Mouse (Mus musculus): Measurements from ENCODE around the gene Ovol1. TPM values are rescaled to one million over a fixed set of nuclear protein-coding genes. Genes with fewer than 3 reads are reported as not detected.

Ovol1 gene
- polyA plus RNA-seq, 1 experiment = not detected

GRCm38 (mm10) chr19:5512091-5513004 is 48.1 kb downstream of the Ovol1 start:
- Histone ChIP-seq H3K79me2 (ENCODE audit: control insufficient read depth, insufficient read depth) (no peaks in the 10 kb centered on the region), H3K4me3 (no peak overlapping the region), H3K27me3 (ENCODE audit: control insufficient read depth, insufficient read depth, insufficient read length) (no peaks in the 10 kb centered on the region), H3K36me3 (ENCODE audit: control insufficient read depth, insufficient read depth) (no peaks in the 10 kb centered on the region), H3ac (ENCODE audit: control insufficient read depth, insufficient read length) (no peak overlapping the region), H3K4me2 (ENCODE audit: low read depth) (peak overlapping the region; percentile 15)
- no peak for TF ChIP-seq MYOD1 (IDR thresholded peaks at IDR 0.05; ENCODE audit: control insufficient read depth in 1 of 3, insufficient read length in 2 of 3, low read depth in 2 of 3)
- no peak for TF ChIP-seq USF1 (IDR thresholded peaks at IDR 0.05; ENCODE audit: low read depth)
- no peak for TF ChIP-seq SRF (IDR thresholded peaks at IDR 0.05; ENCODE audit: control insufficient read depth, insufficient read length, low read depth)
- TF ChIP-seq CEBPB (IDR thresholded peaks at IDR 0.05; ENCODE audit: insufficient read depth, poor library complexity, severe bottlenecking) = no peak
- TF ChIP-seq TCF3 (IDR thresholded peaks at IDR 0.05; ENCODE audit: insufficient read length, low read depth) = no peak
- no peak for TF ChIP-seq TCF12 (IDR thresholded peaks at IDR 0.05; ENCODE audit: insufficient read depth, poor library complexity, severe bottlenecking)
- no peak for TF ChIP-seq POLR2A (IDR thresholded peaks at IDR 0.05; ENCODE audit: insufficient read length, low read depth)
- TF ChIP-seq MYOG (IDR thresholded peaks at IDR 0.05; ENCODE audit: control insufficient read depth in 1 of 3, insufficient read depth in 1 of 3, insufficient read length in 2 of 3, low read depth in 2 of 3) = no peak
- no peak for TF ChIP-seq MAX (IDR thresholded peaks at IDR 0.05; ENCODE audit: low read depth)
- TF ChIP-seq POLR2AphosphoS2 (IDR thresholded peaks at IDR 0.05; ENCODE audit: insufficient read length, low read depth) = no peak
- no peak for TF ChIP-seq REST (IDR thresholded peaks at IDR 0.05; ENCODE audit: insufficient read depth, insufficient read length)
- no peak for TF ChIP-seq E2F4 (IDR thresholded peaks at IDR 0.05; ENCODE audit: insufficient read depth)

DNA sequence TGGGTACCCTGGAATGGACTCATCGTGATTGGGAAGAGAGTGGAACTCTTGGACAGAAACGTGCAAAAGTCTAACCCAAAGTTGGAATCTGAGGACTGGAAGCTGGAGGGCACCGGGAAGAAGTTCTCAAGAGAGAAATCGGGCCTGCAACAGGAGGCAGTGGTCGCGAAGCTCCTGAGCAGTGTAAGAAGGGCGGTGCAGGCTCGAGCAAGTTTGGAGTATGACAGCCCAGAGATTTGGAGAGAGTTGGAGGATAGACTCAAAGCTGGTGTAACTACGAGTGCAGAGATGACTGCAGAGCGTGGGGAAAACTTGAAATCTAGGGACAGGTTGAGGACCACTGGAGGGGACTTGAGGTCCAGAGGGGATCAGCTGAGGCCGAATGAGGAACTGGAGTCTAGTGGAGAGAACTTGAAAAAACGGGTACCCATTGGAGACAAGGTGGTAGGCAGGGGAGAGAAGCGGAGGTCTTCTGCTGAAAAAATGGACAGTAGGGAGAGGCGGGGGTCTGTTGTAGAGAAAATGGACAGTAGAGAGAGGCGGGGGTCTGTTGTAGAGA is 49.3 kb downstream of the Ovol1 start:
- H3K27me3 ChIP-seq (ENCODE audit: control insufficient read depth, insufficient read depth, insufficient read length) = no peaks in the 10 kb centered on the region
- peak overlapping the region; percentile 68 for H3K4me2 ChIP-seq (ENCODE audit: low read depth)
- no peak for TF ChIP-seq POLR2AphosphoS2 (IDR thresholded peaks at IDR 0.05; ENCODE audit: insufficient read length, low read depth)
- TF ChIP-seq REST (IDR thresholded peaks at IDR 0.05; ENCODE audit: insufficient read depth, insufficient read length) = no peak
- TF ChIP-seq POLR2A (IDR thresholded peaks at IDR 0.05; ENCODE audit: insufficient read length, low read depth) = no peak
- peak overlapping the region; percentile 30 for H3K4me3 ChIP-seq
- H3K36me3 ChIP-seq (ENCODE audit: control insufficient read depth, insufficient read depth) = no peaks in the 10 kb centered on the region
- no peaks in the 10 kb centered on the region for H3K79me2 ChIP-seq (ENCODE audit: control insufficient read depth, insufficient read depth)
- no peak overlapping the region for H3ac ChIP-seq (ENCODE audit: control insufficient read depth, insufficient read length)

- no peaks in the 10 kb centered on the region for H3K36me3 ChIP-seq (ENCODE audit: control insufficient read depth, insufficient read depth)
- TF ChIP-seq TCF3 (IDR thresholded peaks at IDR 0.05; ENCODE audit: insufficient read length, low read depth) (no peak), POLR2A (IDR thresholded peaks at IDR 0.05; ENCODE audit: insufficient read length, low read depth) (peak; percentile 51), MAX (IDR thresholded peaks at IDR 0.05; ENCODE audit: low read depth) (no peak), MYOD1 (IDR thresholded peaks at IDR 0.05; ENCODE audit: control insufficient read depth in 1 of 3, insufficient read length in 2 of 3, low read depth in 2 of 3) (peak in 1 of 3 experiments; percentile 14), POLR2AphosphoS2 (IDR thresholded peaks at IDR 0.05; ENCODE audit: insufficient read length, low read depth) (peak; percentile 45), REST (IDR thresholded peaks at IDR 0.05; ENCODE audit: insufficient read depth, insufficient read length) (no peak), USF1 (IDR thresholded peaks at IDR 0.05; ENCODE audit: low read depth) (peak; percentile 85), CEBPB (IDR thresholded peaks at IDR 0.05; ENCODE audit: insufficient read depth, poor library complexity, severe bottlenecking) (no peak), TCF12 (IDR thresholded peaks at IDR 0.05; ENCODE audit: insufficient read depth, poor library complexity, severe bottlenecking) (no peak), E2F4 (IDR thresholded peaks at IDR 0.05; ENCODE audit: insufficient read depth) (no peak), MYOG (IDR thresholded peaks at IDR 0.05; ENCODE audit: control insufficient read depth in 1 of 3, insufficient read depth in 1 of 3, insufficient read length in 2 of 3, low read depth in 2 of 3) (peak in 1 of 3 experiments; percentile 28), SRF (IDR thresholded peaks at IDR 0.05; ENCODE audit: control insufficient read depth, insufficient read length, low read depth) (no peak)
- no peaks in the 10 kb centered on the region for H3K79me2 ChIP-seq (ENCODE audit: control insufficient read depth, insufficient read depth)
- H3K4me2 ChIP-seq (ENCODE audit: low read depth) = peak within 1 kb of the TSS; percentile 72
- H3K4me3 ChIP-seq = peak within 1 kb of the TSS; percentile 30
- H3K27me3 ChIP-seq (ENCODE audit: control insufficient read depth, insufficient read depth, insufficient read length) = no peaks in the 10 kb centered on the region
- H3ac ChIP-seq (ENCODE audit: control insufficient read depth, insufficient read length) = no peak within 1 kb of the TSS
These were observed 50.1 kb downstream of the Ovol1 start, which contains the start of gene Snx32 for GRCm38 (mm10) chr19:5510031-5511026. Snx32 (minus strand) TSS chr19:5510538.

DNA sequence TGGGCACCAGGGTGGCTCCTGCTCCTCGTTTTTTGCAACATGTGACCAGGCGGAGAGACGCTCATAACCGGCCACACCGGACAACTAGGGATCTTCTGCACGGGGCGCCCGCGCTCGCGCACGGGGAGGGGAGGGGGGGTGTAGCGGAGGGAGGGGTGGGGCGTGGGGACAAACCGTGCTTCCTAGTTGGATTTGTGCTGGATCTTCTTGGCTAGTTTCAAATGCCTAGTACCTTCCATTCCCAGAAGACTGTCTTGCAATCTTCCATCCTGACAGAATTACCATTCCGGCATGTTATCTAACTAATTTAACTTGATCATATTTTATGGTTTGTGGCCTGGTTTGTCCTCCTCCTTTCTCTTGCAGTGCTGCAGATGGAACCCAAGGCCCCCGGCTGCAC is 56.8 kb downstream of the Ovol1 start, which contains the start of gene 1700020D05Rik:
Gene 1700020D05Rik, minus strand, starts transcription at position 101 of the 400 bp plus-strand sequence.
- H3K27me3 ChIP-seq (ENCODE audit: control insufficient read depth, insufficient read depth, insufficient read length) = no peaks in the 10 kb centered on the region
- H3ac ChIP-seq (ENCODE audit: control insufficient read depth, insufficient read length) = no peak within 1 kb of the TSS
- no peak within 1 kb of the TSS for H3K4me3 ChIP-seq
- H3K79me2 ChIP-seq (ENCODE audit: control insufficient read depth, insufficient read depth) = no peaks in the 10 kb centered on the region
- H3K4me2 ChIP-seq (ENCODE audit: low read depth) = no peak within 1 kb of the TSS
- TF ChIP-seq POLR2AphosphoS2 (IDR thresholded peaks at IDR 0.05; ENCODE audit: insufficient read length, low read depth) (no peak), TCF3 (IDR thresholded peaks at IDR 0.05; ENCODE audit: insufficient read length, low read depth) (no peak), MYOG (IDR thresholded peaks at IDR 0.05; ENCODE audit: control insufficient read depth in 1 of 3, insufficient read depth in 1 of 3, insufficient read length in 2 of 3, low read depth in 2 of 3) (no peak), MAX (IDR thresholded peaks at IDR 0.05; ENCODE audit: low read depth) (no peak), POLR2A (IDR thresholded peaks at IDR 0.05; ENCODE audit: insufficient read length, low read depth) (no peak), SRF (IDR thresholded peaks at IDR 0.05; ENCODE audit: control insufficient read depth, insufficient read length, low read depth) (no peak), MYOD1 (IDR thresholded peaks at IDR 0.05; ENCODE audit: control insufficient read depth in 1 of 3, insufficient read length in 2 of 3, low read depth in 2 of 3) (no peak), E2F4 (IDR thresholded peaks at IDR 0.05; ENCODE audit: insufficient read depth) (no peak), REST (IDR thresholded peaks at IDR 0.05; ENCODE audit: insufficient read depth, insufficient read length) (no peak), TCF12 (IDR thresholded peaks at IDR 0.05; ENCODE audit: insufficient read depth, poor library complexity, severe bottlenecking) (no peak), USF1 (IDR thresholded peaks at IDR 0.05; ENCODE audit: low read depth) (no peak), CEBPB (IDR thresholded peaks at IDR 0.05; ENCODE audit: insufficient read depth, poor library complexity, severe bottlenecking) (no peak)
- peaks cover 7% of the 10 kb centered on the region for H3K36me3 ChIP-seq (ENCODE audit: control insufficient read depth, insufficient read depth)
